Mouse (Mus musculus): ENCODE data around the gene Grin2d. TPM values are rescaled to one million over a fixed set of nuclear protein-coding genes. Genes with fewer than 3 reads are reported as not detected.

The Grin2d gene
- polyA plus RNA-seq, 1 experiment from 2014 or later = 0.13 TPM

DNA sequence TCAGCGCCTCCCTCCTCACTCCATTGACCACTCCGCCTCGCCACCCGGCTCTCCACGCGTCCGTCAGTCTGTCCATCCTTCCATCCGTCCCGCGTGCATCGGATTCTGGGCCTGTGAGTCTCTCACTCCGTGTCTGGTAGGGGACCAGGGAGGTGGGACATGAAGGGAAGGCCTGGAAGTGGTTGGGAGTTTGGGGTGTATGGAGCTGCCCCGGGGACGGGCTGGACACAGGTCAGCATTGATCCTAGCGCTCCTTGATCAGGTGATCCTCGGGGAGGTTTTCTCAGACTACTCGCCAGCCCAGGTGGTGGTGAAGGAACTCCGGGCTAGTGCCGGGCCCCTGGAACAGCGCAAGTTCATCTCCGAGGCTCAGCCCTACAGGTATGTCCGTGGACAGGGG, 90.5 kb downstream of the Grin2d start:
- Histone ChIP-seq H3K9ac (no peak overlapping the region), H3K27me3 (replicated peaks) (peaks cover 67% of the 10 kb centered on the region), H3K9me3 (no peaks in the 10 kb centered on the region), H3K36me3 (0 out of 2 replicates have a peak, but pooled peaks cover 10% of the 10 kb centered on the region), H3K27ac (replicated peaks) (no peak overlapping the region), H3K4me1 (peaks cover 41% of the 10 kb centered on the region), H3K4me3 (no peak overlapping the region), H3K4me2 (no peak overlapping the region)
- no peak for ATAC-seq (ENCODE audit: extremely low read depth, insufficient number of reproducible peaks, low FRiP score, low TSS enrichment)
- 71% methylated on average over 22 of the region's 22 CpGs for WGBS

DNA sequence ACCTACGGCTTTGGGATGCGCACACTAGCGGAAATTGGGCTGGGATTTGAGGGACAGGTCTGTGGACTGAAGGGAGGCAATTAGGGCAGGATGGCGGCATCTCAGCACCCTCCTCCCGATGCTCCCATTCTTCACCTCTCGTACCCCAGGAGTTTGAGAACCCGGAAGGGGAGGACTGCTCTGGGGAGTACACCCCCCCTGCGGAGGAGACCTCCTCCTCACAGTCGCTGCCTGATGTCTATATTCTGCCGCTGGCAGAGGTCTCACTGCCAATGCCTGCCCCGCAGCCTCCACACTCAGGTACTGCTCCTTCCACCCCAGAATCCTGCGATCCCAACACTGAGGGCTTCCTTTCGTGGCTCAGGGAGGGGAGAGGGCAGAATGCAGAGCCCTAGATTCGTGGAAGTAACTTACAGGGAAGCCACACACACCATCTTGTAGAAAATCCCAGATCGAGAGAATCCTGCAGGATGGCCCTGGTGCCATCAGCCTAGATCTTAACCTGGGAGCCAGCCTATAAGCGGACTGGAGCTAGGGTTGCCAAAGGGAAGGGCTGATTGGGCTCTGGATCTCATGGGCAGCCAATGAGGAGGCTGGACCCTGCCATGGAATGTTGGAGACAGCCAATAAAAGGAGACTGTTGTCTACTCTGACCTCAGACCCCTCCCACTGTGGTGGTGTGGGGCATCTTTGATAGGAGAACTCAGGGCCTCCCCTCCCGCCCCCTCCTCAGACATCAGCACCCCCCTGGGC, 91.3 kb downstream of the Grin2d start:
- H3K27ac ChIP-seq (replicated peaks) = no peak overlapping the region
- WGBS = 6% methylated on average over 17 of the region's 17 CpGs
- H3K9me3 ChIP-seq = no peaks in the 10 kb centered on the region
- H3K9ac ChIP-seq = peak overlapping the region; percentile 60
- 0 out of 2 replicates have a peak, but pooled peaks cover 10% of the 10 kb centered on the region for H3K36me3 ChIP-seq
- peak overlapping the region; percentile 61 for H3K4me3 ChIP-seq
- peaks cover 67% of the 10 kb centered on the region for H3K27me3 ChIP-seq (replicated peaks)
- no peak for ATAC-seq (ENCODE audit: extremely low read depth, insufficient number of reproducible peaks, low FRiP score, low TSS enrichment)
- H3K4me1 ChIP-seq = peaks cover 41% of the 10 kb centered on the region
- H3K4me2 ChIP-seq = peak overlapping the region; percentile 84

DNA sequence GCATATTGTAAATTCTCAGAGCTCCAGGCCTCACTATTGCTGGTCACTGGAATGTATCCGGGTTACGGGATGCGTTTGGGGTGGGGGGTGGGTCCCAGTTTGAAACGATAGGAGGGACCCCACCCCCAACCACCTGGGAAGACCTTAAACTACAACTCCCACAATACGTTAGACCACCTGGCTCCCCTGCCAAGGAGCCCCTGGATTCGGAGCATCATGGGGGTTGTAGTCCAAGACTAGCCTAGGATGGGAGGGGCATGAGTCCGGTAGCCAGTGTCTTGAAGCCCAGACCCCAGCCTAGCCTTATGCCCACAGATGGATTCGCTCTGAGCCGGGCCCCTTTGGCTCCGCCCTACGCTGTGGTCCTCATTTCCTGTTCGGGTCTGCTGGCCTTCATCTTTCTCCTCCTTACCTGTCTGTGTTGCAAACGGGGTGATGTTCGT, 92.0 kb downstream of the Grin2d start:
- Histone ChIP-seq H3K36me3 (0 out of 2 replicates have a peak, but pooled peaks cover 10% of the 10 kb centered on the region), H3K4me2 (peak overlapping the region; percentile 84), H3K27me3 (replicated peaks) (peaks cover 69% of the 10 kb centered on the region), H3K9ac (peak overlapping the region; percentile 79), H3K9me3 (no peaks in the 10 kb centered on the region), H3K4me3 (peak overlapping the region; percentile 61), H3K4me1 (peaks cover 39% of the 10 kb centered on the region), H3K27ac (replicated peaks) (no peak overlapping the region)
- ATAC-seq (ENCODE audit: extremely low read depth, insufficient number of reproducible peaks, low FRiP score, low TSS enrichment) = no peak
- 2% methylated on average over 14 of the region's 14 CpGs for WGBS

DNA sequence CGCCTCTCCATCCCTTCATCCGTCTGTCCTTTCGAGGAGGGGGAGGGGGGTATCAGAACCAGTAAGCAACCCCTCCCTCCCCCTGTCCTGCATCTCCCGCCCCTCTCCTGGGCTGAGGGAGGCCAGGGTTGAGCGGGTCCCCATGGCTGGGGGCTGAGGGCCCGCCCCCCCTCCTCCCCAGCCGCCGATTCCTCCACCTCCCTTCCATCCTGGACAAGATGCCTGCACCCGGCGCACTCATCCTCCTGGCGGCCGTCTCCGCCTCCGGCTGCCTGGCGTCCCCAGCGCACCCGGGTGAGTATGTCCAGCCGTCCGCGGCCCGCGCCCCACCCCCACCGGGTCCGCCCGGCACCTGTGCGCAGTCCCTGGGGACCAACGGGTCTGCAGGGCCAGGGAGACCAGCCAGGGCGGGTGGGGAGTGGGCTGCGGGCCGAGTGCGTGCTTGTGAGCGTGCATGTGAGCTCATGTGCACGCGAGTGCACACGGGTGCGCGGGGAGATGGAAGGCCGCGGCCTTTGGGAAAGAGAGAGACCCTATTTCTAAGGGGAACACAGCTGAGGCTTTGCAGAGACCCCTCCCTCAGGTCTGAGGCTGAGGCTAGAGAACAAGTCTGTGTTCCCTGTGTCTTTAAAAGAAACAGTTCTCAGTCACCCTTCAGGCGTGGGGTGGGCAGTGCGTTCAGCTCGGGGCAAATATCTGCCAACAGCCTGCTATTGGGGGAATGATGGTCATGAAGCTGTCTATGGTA, 92.6 kb downstream of the Grin2d start:
- H3K27me3 ChIP-seq (replicated peaks) = peaks cover 75% of the 10 kb centered on the region
- no peak overlapping the region for H3K27ac ChIP-seq (replicated peaks)
- peak overlapping the region; percentile 84 for H3K4me2 ChIP-seq
- WGBS = under 1% methylated on average over 37 of the region's 42 CpGs
- 0 out of 2 replicates have a peak, but pooled peaks cover 10% of the 10 kb centered on the region for H3K36me3 ChIP-seq
- H3K9ac ChIP-seq = peak overlapping the region; percentile 79
- H3K9me3 ChIP-seq = no peaks in the 10 kb centered on the region
- peaks cover 33% of the 10 kb centered on the region for H3K4me1 ChIP-seq
- peak overlapping the region; percentile 61 for H3K4me3 ChIP-seq
- ATAC-seq (ENCODE audit: extremely low read depth, insufficient number of reproducible peaks, low FRiP score, low TSS enrichment) = no peak

DNA sequence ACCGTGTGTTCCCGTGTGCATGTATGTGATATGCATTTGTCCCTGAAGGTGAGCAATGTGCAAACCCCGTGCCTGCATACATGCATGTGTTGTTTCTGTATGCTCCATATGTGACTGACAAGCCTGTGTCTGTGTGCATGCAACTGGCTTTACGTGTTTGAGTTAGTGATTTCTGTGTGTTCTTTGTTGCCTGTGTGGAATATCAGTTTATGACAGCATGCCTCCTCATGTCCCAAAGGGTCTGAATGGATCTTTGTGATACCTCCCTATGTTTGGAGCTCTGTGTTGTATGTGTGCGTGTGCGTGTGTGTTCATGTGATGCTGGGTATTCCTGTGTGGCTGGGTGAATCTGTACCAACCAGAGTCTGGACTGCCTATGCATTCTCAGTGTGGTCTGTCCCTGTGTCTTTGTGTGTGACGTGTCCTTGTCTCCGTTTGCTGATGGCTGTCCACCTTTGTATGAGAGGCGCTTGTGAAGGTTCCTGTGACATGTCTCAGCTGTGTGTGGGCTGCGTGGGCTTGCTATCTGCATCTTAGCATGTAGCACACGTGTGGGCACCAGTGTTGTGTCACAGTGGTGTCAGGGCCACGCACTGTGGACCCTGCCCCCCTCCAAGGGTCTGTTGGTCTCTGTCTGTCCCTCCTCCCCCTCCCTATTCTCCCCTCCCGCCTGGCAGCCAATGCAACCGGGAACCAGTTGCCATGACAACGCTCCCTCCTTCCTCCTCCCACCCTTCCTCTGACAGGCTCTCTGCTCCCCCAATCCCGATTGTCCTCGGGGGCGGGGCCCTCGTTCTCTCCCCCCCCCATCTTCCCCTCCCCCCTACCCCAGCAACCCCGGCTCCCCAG, 93.4 kb downstream of the Grin2d start, which contains the start of gene Sult2b1:
Sult2b1 (minus strand) TSS at position 146 of the 849 bp plus-strand sequence.
- H3K36me3 ChIP-seq = 0 out of 2 replicates have a peak, but pooled peaks cover 5% of the 10 kb centered on the region
- no peak within 1 kb of the TSS for H3K27ac ChIP-seq (replicated peaks)
- peak within 1 kb of the TSS; percentile 84 for H3K4me2 ChIP-seq
- peaks cover 30% of the 10 kb centered on the region for H3K4me1 ChIP-seq
- 27% methylated on average over 20 of the region's 20 CpGs for WGBS
- H3K4me3 ChIP-seq = peak within 1 kb of the TSS; percentile 67
- H3K9me3 ChIP-seq = no peaks in the 10 kb centered on the region
- H3K27me3 ChIP-seq (replicated peaks) = peaks cover 79% of the 10 kb centered on the region
- H3K9ac ChIP-seq = peak within 1 kb of the TSS; percentile 83
- ATAC-seq (ENCODE audit: extremely low read depth, insufficient number of reproducible peaks, low FRiP score, low TSS enrichment) = no peak; the same call in 1 of the 2 replicates

DNA sequence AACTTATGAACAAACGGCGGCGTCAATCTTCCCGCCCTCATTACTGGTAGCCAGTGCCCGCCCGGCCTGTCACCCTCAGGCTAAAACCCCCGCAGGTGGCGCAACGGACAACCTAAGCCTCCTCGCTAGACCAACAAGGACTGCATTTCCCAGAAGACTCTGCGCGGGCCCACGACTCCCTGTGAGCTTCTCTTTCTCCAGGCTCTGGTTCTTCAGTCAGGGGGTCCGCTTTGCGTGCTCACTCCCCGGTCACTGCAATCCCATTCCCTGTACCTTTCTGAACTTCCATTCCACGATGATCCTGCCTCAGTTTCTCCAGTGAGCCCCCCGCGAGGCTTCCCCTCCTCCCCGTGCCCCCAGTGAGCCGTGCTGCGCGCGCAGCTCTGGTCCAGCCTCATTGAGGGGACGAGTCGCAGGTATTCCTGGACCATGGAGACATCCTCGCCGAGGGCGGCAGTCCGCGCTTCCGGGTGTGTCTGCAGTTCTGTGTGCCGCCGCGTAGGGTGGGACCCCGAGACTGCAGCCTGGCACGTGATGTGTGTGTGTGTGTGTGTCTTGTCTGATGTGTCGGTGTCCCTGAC, 94.6 kb downstream of the Grin2d start, which contains the start of gene Lmtk3:
Lmtk3 (plus strand) TSS at position 228 of the 581 bp plus-strand sequence.
- H3K27ac ChIP-seq (replicated peaks) = no peak within 1 kb of the TSS
- peak within 1 kb of the TSS; percentile 84 for H3K4me2 ChIP-seq
- WGBS = 2% methylated on average over 38 of the region's 38 CpGs
- no peaks in the 10 kb centered on the region for H3K9me3 ChIP-seq
- no peak for ATAC-seq (ENCODE audit: extremely low read depth, insufficient number of reproducible peaks, low FRiP score, low TSS enrichment)
- H3K27me3 ChIP-seq (replicated peaks) = peaks cover 89% of the 10 kb centered on the region
- peak within 1 kb of the TSS; percentile 67 for H3K4me3 ChIP-seq
- H3K9ac ChIP-seq = peak within 1 kb of the TSS; percentile 83
- no peaks in the 10 kb centered on the region for H3K36me3 ChIP-seq
- peaks cover 40% of the 10 kb centered on the region for H3K4me1 ChIP-seq

DNA sequence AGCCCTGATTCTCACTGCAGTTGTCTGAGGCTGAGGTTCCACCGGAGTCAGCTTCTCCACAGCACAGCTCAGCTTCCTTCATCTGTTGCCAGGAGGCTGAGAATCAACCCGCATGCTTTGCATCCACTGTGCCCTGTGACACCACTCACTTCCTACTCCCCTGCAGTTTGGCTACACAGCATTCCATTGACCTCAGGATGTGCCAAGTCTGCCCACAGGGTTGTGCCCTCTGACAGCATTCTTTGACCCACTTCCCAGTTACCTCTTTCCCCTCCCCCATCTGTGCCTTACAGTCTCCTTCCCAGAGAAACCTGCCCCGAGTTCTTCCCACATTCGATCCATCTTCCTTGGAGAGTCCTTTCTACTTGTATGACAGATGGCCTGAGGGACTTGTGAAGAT, 95.9 kb downstream of the Grin2d start:
- no peak overlapping the region for H3K9ac ChIP-seq
- H3K4me2 ChIP-seq = no peak overlapping the region
- no peaks in the 10 kb centered on the region for H3K36me3 ChIP-seq
- H3K4me3 ChIP-seq = no peak overlapping the region
- H3K27me3 ChIP-seq (replicated peaks) = peaks cover 86% of the 10 kb centered on the region
- ATAC-seq (ENCODE audit: extremely low read depth, insufficient number of reproducible peaks, low FRiP score, low TSS enrichment) = no peak
- WGBS = 61% methylated on average over 4 of the region's 4 CpGs
- no peaks in the 10 kb centered on the region for H3K9me3 ChIP-seq
- H3K4me1 ChIP-seq = peaks cover 40% of the 10 kb centered on the region
- H3K27ac ChIP-seq (replicated peaks) = no peak overlapping the region

Other genes with a start within 250 kb of the Grin2d start
- gene Mamstr, start 238.4 kb downstream of the Grin2d start, polyA plus RNA-seq (2015; fragmentation: Nextera tagmentation; extraction: Ambion mirVana) = 3.3 and 5.0 TPM in 2 replicates
- gene Fut2, start 212.0 kb downstream of the Grin2d start, polyA plus RNA-seq (2015; fragmentation: Nextera tagmentation; extraction: Ambion mirVana) = 0.86 and 1.1 TPM in 2 replicates
- 0.11 TPM in 1 of 2 replicates, not detected in the other for gene Ntn5, start 194.4 kb downstream of the Grin2d start, polyA plus RNA-seq (2015; fragmentation: Nextera tagmentation; extraction: Ambion mirVana)
- gene Sec1, start 184.0 kb downstream of the Grin2d start, polyA plus RNA-seq (2015; fragmentation: Nextera tagmentation; extraction: Ambion mirVana) = 0.29 and 0.47 TPM in 2 replicates
- 5.4 and 6.0 TPM in 2 replicates for gene Car11, start 178.5 kb downstream of the Grin2d start, polyA plus RNA-seq (2015; fragmentation: Nextera tagmentation; extraction: Ambion mirVana)
- 2.2 and 3.5 TPM in 2 replicates for gene Dbp, start 173.3 kb downstream of the Grin2d start, polyA plus RNA-seq (2015; fragmentation: Nextera tagmentation; extraction: Ambion mirVana)
- 630 and 695 TPM in 2 replicates for gene Rpl18, start 162.9 kb downstream of the Grin2d start, polyA plus RNA-seq (2015; fragmentation: Nextera tagmentation; extraction: Ambion mirVana)
- 16.7 and 17.5 TPM in 2 replicates for gene Sphk2, start 160.4 kb downstream of the Grin2d start, polyA plus RNA-seq (2015; fragmentation: Nextera tagmentation; extraction: Ambion mirVana)
- 0.20 and 0.31 TPM in 2 replicates for gene Fam83e, start 157.2 kb downstream of the Grin2d start, polyA plus RNA-seq (2015; fragmentation: Nextera tagmentation; extraction: Ambion mirVana)
- gene Spaca4, start 152.6 kb downstream of the Grin2d start, polyA plus RNA-seq (2015; fragmentation: Nextera tagmentation; extraction: Ambion mirVana) = not detected in 2 replicates
- gene Lmtk3, start 94.6 kb downstream of the Grin2d start, polyA plus RNA-seq (2015; fragmentation: Nextera tagmentation; extraction: Ambion mirVana) = 0.62 and 0.80 TPM in 2 replicates
- gene Sult2b1, start 93.7 kb downstream of the Grin2d start, polyA plus RNA-seq (2015; fragmentation: Nextera tagmentation; extraction: Ambion mirVana) = 0.24 and 0.38 TPM in 2 replicates
- gene Cyth2, start 63.8 kb downstream of the Grin2d start, polyA plus RNA-seq (2015; fragmentation: Nextera tagmentation; extraction: Ambion mirVana) = 90.1 and 103 TPM in 2 replicates
- gene Kcnj14, start 53.6 kb downstream of the Grin2d start, polyA plus RNA-seq (2015; fragmentation: Nextera tagmentation; extraction: Ambion mirVana) = 0.39 and 0.43 TPM in 2 replicates
- 41.9 and 44.1 TPM in 2 replicates for gene Grwd1, start 47.4 kb downstream of the Grin2d start, polyA plus RNA-seq (2015; fragmentation: Nextera tagmentation; extraction: Ambion mirVana)
- gene Kdelr1, start 5.6 kb downstream of the Grin2d start, polyA plus RNA-seq (2015; fragmentation: Nextera tagmentation; extraction: Ambion mirVana) = 56.4 and 58.7 TPM in 2 replicates
- 0.90 and 1.1 TPM in 2 replicates for gene Syngr4, start 18.3 kb upstream of the Grin2d start, polyA plus RNA-seq (2015; fragmentation: Nextera tagmentation; extraction: Ambion mirVana)
- gene Tmem143, start 18.6 kb upstream of the Grin2d start, polyA plus RNA-seq (2015; fragmentation: Nextera tagmentation; extraction: Ambion mirVana) = 5.8 and 6.8 TPM in 2 replicates
- gene Emp3, start 43.0 kb upstream of the Grin2d start, polyA plus RNA-seq (2015; fragmentation: Nextera tagmentation; extraction: Ambion mirVana) = 84.1 and 92.1 TPM in 2 replicates
- 2.7 and 3.4 TPM in 2 replicates for gene Ccdc114, start 45.7 kb upstream of the Grin2d start, polyA plus RNA-seq (2015; fragmentation: Nextera tagmentation; extraction: Ambion mirVana)
- gene Abcc6, start 151.9 kb upstream of the Grin2d start, polyA plus RNA-seq (2015; fragmentation: Nextera tagmentation; extraction: Ambion mirVana) = 0.11 and 0.23 TPM in 2 replicates
- 37.7 and 39.2 TPM in 2 replicates for gene Nomo1, start 155.3 kb upstream of the Grin2d start, polyA plus RNA-seq (2015; fragmentation: Nextera tagmentation; extraction: Ambion mirVana)
- 5.3 and 7.1 TPM in 2 replicates for gene Kcnj11, start 222.4 kb upstream of the Grin2d start, polyA plus RNA-seq (2015; fragmentation: Nextera tagmentation; extraction: Ambion mirVana)

Data from heart, embryonic 13.5 days (tissue).